Mouse (Mus musculus) stomach, postnatal 0 days (tissue): ENCODE data around the gene Med23. TPM values are rescaled to one million over a fixed set of nuclear protein-coding genes. Genes with fewer than 3 reads are reported as not detected.

Source experiments
- ATAC-seq: fragments of 200-750 bp; cut with Nextera tagmentation; 2 replicates; pipeline ENCODE4 v1.8.0; 2017; ENCODE audit not compliant: low FRiP score, low TSS enrichment
- DNase-seq: peaks from one replicate; pipeline ENCODE4 v3.0.0-alpha.2; 2016; ENCODE audit warnings: low spot score
- H3K27ac ChIP-seq: fragments of 300-500 bp; sonication (generic); replicated peaks from 2 replicates; pipeline ENCODE4 v1.5.1; 2014; ENCODE audit warnings: mild to moderate bottlenecking, control low read depth
- H3K27me3 ChIP-seq: fragments of 300-500 bp; sonication (generic); 2 replicates; pipeline ENCODE4 v1.6.1; 2014; ENCODE audit warnings: low read length; ENCODE audit not compliant: control insufficient read depth, insufficient read depth
- H3K36me3 ChIP-seq: fragments of 300-500 bp; sonication (generic); 2 replicates; pipeline ENCODE4 v1.6.1; 2014; ENCODE audit warnings: low read length, mixed read lengths; ENCODE audit not compliant: control insufficient read depth, insufficient read depth
- H3K4me1 ChIP-seq: fragments of 300-500 bp; sonication (generic); replicated peaks from 2 replicates; pipeline ENCODE4 v1.6.1; 2014; ENCODE audit warnings: antibody characterized with exemption; ENCODE audit not compliant: control insufficient read depth, insufficient read depth
- H3K4me2 ChIP-seq: fragments of 300-500 bp; sonication (generic); replicated peaks from 2 replicates; pipeline ENCODE4 v1.6.1; 2014; ENCODE audit warnings: low read depth, mild to moderate bottlenecking, control low read depth, moderate library complexity
- H3K4me3 ChIP-seq: fragments of 300-500 bp; sonication (generic); 2 replicates; pipeline ENCODE4 v1.5.1; 2014; ENCODE audit warnings: low read depth, low read length, control low read depth
- H3K9ac ChIP-seq: fragments of 300-500 bp; sonication (generic); 2 replicates; pipeline ENCODE4 v1.6.1; 2014; ENCODE audit warnings: mild to moderate bottlenecking, low read length, control low read depth, mixed read lengths
- H3K9me3 ChIP-seq: fragments of 300-500 bp; sonication (generic); 2 replicates; pipeline ENCODE4 v1.6.1; 2016; ENCODE audit warnings: low read length; ENCODE audit not compliant: control insufficient read depth
- CTCF ChIP-seq: IDR thresholded peaks from 2 replicates; pipeline ENCODE4 v1.5.1; 2016; ENCODE audit warnings: antibody characterized with exemption, low read depth, mild to moderate bottlenecking, moderate library complexity
- EP300 ChIP-seq: optimal IDR thresholded peaks from 2 replicates; pipeline ENCODE3; 2016; ENCODE audit warnings: antibody characterized with exemption
- WGBS: fragments of 180-500 bp; shearing (Covaris S2); extraction: QIAGEN DNeasy Blood & Tissue Kit; methylation state at CpG from one replicate; pipeline ENCODE4 v1.1.7; 2014; 5-methylcytosine and 5-hydroxymethylcytosine counted together
- polyA plus RNA-seq: library from polyadenylated mRNA; unstranded; fragments of >200 nt; fragmentation: Nextera tagmentation; extraction: Ambion mirVana; gene quantifications from 2 replicates; pipeline ENCODE4 v1.2.1, GENCODE M21; 2015

Gene Med23
- polyA plus RNA-seq, 1 experiment from 2014 or later, result 5.8 TPM

- 95% methylated on average over 7 of the region's 7 CpGs for WGBS
- H3K36me3 ChIP-seq, result peaks cover 26% of the 10 kb centered on the region
- TF ChIP-seq CTCF (no peak), EP300 (no peak)
Observed at GRCm38 (mm10) chr10:24888343-24888742, 18.6 kb downstream of the Med23 start.

GRCm38 (mm10) chr10:24895927-24896326 lies 26.1 kb downstream of the Med23 start:
- H3K27ac ChIP-seq, result no peak overlapping the region
- no peaks in the 10 kb centered on the region for H3K27me3 ChIP-seq
- no peak overlapping the region for H3K9ac ChIP-seq
- H3K36me3 ChIP-seq, result peaks cover 41% of the 10 kb centered on the region
- no peak overlapping the region for H3K4me2 ChIP-seq
- TF ChIP-seq EP300, result no peak
- peak; percentile 55 for TF ChIP-seq CTCF
- H3K4me1 ChIP-seq, result no peaks in the 10 kb centered on the region
- ATAC-seq (no peak), DNase-seq (peak; percentile 29)
- no peak overlapping the region for H3K4me3 ChIP-seq
- 74% methylated on average over 8 of the region's 8 CpGs for WGBS
- H3K9me3 ChIP-seq, result no peaks in the 10 kb centered on the region

More at GRCm38 (mm10) chr10:24888343-24888742, 18.6 kb downstream of the Med23 start:
- no peak overlapping the region for H3K4me2 ChIP-seq
- no peak overlapping the region for H3K9ac ChIP-seq
- H3K27me3 ChIP-seq, result no peaks in the 10 kb centered on the region
- ATAC-seq, result no peak
- no peaks in the 10 kb centered on the region for H3K9me3 ChIP-seq
- no peak for DNase-seq
- H3K4me1 ChIP-seq, result no peaks in the 10 kb centered on the region
- H3K4me3 ChIP-seq, result no peak overlapping the region
- no peak overlapping the region for H3K27ac ChIP-seq

- Histone ChIP-seq H3K27ac (no peak overlapping the region), H3K9ac (no peak overlapping the region), H3K4me2 (no peak overlapping the region), H3K4me1 (no peaks in the 10 kb centered on the region), H3K4me3 (no peak overlapping the region), H3K9me3 (no peaks in the 10 kb centered on the region), H3K27me3 (no peaks in the 10 kb centered on the region), H3K36me3 (peaks cover 51% of the 10 kb centered on the region)
- no peak for TF ChIP-seq CTCF
- no peak for TF ChIP-seq EP300
- WGBS, result 87% methylated on average over 10 of the region's 10 CpGs
- ATAC-seq (no peak), DNase-seq (no peak)
Observed at GRCm38 (mm10) chr10:24905627-24906026, 35.8 kb downstream of the Med23 start.

- Histone ChIP-seq H3K27ac (no peak overlapping the region), H3K4me1 (no peaks in the 10 kb centered on the region), H3K9me3 (no peaks in the 10 kb centered on the region), H3K36me3 (peaks cover 45% of the 10 kb centered on the region), H3K9ac (no peak overlapping the region), H3K4me2 (no peak overlapping the region), H3K27me3 (no peaks in the 10 kb centered on the region), H3K4me3 (no peak overlapping the region)
- DNase-seq, result no peak
- TF ChIP-seq CTCF (no peak), EP300 (no peak)
- no peak for ATAC-seq
- 90% methylated on average over 8 of the region's 8 CpGs for WGBS
Observed at GRCm38 (mm10) chr10:24911199-24911598, 41.4 kb downstream of the Med23 start.

GRCm38 (mm10) chr10:24912576-24912975 lies 42.8 kb downstream of the Med23 start:
- Histone ChIP-seq H3K9ac (no peak overlapping the region), H3K27me3 (no peaks in the 10 kb centered on the region), H3K4me3 (no peak overlapping the region), H3K36me3 (peaks cover 39% of the 10 kb centered on the region), H3K27ac (no peak overlapping the region), H3K4me2 (no peak overlapping the region), H3K4me1 (no peaks in the 10 kb centered on the region), H3K9me3 (no peaks in the 10 kb centered on the region)
- WGBS, result 95% methylated on average over 14 of the region's 14 CpGs
- DNase-seq, result no peak
- no peak for ATAC-seq
- no peak for TF ChIP-seq CTCF
- no peak for TF ChIP-seq EP300

GRCm38 (mm10) chr10:24915486-24915885 lies 45.7 kb downstream of the Med23 start:
- Histone ChIP-seq H3K9me3 (no peaks in the 10 kb centered on the region), H3K4me2 (no peak overlapping the region), H3K36me3 (peaks cover 26% of the 10 kb centered on the region), H3K9ac (no peak overlapping the region), H3K4me3 (no peak overlapping the region), H3K4me1 (no peaks in the 10 kb centered on the region), H3K27me3 (no peaks in the 10 kb centered on the region), H3K27ac (no peak overlapping the region)
- WGBS, result 86% methylated on average over 6 of the region's 6 CpGs
- DNase-seq (no peak), ATAC-seq (no peak)
- no peak for TF ChIP-seq CTCF
